Mouse (Mus musculus) cerebellum, adult 11 months (tissue): ENCODE results near the gene Rasd1.

Experiments
- DNase-seq: peaks from one replicate; pipeline ENCODE4 v3.0.0; 2022

The Rasd1 gene

GRCm38 (mm10) chr11:59964818-59965217 is at the start of gene Rasd1:
Gene Rasd1, minus strand, starts transcription at chr11:59964944.
- DNase-seq = peak; percentile 81

GRCm38 (mm10) chr11:60011516-60011915 is 46.8 kb upstream of the Rasd1 start:
- DNase-seq = no peak

DNA sequence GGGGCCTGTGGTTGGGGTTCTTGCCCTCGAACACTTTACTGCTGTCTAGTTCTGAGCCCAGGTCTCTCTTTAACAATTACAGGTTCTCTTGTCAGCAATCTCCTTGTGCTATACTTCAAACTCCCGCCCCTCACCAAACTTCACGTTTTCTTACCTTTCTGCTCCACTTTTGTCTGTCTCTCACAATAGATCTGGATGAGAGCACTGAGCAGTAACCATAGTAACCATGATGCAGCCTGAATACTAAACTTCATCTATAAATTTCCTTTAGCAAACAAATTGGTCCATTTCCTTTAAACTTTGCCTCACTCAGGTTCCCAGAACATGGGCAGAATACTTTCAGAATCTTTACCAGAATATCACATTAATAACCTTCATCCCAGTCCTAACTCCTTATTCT is 44.7 kb upstream of the Rasd1 start:
- no peak for DNase-seq

DNA sequence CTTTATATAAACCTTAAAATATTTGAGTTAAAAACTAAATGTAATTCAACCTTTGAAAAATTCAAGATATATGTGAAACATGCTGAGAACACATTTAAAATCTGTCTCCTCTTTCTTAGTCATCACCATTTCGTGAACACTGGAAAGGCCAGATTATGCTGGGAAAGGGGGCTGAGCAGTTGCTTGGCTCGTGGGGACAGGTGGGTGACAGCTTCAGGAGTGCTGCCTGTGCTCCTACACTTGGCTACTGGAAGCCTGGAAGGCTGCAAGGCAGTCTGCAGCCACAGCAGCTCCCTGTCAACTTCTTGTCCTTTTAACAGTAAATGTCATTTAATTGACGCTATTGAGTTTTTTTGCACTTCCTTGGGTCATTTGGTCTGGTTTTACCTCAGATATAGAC is 41.1 kb upstream of the Rasd1 start:
- no peak for DNase-seq

DNA sequence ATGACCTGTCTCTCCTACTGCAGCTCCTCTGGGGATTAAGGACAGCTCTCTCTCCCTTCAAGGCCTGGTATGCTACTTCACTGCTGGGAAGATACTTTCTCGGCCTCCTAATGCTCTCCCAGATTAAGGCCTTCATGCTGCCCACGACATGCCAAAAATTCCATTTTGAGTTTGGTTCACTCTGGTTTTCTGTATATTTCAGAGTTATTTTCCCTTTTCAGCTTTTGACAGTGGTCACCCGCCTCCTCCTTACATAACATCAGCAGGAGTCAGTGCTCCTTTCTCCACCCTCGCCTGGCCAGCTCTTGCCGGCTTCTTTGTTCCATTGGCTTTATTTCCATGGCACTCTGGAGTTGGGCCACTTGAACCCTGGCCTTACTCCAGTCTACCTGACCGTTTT is 40.0 kb upstream of the Rasd1 start:
- no peak for DNase-seq

DNA sequence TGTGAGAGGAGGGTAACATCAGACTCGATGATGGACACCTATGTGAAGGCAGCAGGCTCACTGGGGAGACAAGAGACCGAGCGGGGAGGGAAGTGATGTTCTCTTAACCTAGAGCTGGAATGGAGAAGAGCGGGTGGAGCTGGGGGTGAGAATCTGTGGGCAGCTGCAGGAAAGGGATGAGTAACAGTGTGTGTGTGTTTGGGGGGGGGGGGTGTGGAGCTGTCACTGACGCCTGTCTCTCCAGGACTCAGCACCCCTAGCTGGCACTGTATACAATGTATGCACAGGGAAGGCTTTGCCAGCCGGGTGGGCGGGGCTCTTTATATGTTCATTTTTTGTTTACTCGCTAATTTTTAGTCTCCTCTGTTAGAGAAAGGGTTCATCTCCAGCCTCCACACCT is 39.1 kb upstream of the Rasd1 start:
- DNase-seq = no peak

GRCm38 (mm10) chr11:60001231-60001980 is 36.7 kb upstream of the Rasd1 start:
- no peak for DNase-seq

- DNase-seq = no peak
These were observed 29.6 kb upstream of the Rasd1 start for GRCm38 (mm10) chr11:59994318-59994717.

DNA sequence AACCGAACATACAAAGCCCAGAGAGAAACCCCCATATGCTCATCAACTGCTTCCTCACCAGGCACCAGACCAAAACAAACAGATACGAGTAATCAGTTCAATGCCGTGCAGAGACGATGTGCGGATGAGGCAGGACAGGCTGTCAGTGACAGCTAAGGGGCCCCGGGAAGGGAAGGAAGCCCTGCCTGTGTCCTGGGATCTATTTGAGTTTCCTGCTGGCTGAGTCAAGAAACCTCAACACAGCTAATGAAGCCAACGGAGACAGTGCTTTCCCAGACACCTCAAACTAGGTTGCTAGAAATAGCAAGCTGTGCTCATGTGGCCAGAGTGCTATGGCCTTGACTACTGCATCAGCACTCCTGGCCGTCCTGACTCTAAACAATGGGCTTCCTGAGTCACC is 26.6 kb upstream of the Rasd1 start:
- DNase-seq = no peak

DNA sequence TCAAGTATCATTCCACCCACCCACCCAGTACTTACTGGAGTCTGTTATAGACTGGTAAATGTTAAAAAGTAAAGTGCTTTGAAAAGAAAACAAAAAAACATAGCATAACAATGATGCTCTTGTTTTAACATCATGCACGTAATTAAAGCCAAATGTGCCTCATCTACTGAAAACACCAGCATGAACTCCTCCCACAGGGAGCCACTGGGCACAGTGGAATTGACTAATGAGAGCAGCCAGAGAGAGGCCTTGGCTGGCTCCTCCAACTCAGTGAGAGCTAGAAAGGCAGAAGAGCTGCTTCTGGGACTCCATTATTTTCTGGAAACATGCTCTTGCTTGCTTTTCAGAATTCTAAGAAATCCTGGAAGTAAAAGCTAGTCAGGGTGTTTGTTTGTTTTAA is 24.7 kb upstream of the Rasd1 start:
- DNase-seq = no peak

DNA sequence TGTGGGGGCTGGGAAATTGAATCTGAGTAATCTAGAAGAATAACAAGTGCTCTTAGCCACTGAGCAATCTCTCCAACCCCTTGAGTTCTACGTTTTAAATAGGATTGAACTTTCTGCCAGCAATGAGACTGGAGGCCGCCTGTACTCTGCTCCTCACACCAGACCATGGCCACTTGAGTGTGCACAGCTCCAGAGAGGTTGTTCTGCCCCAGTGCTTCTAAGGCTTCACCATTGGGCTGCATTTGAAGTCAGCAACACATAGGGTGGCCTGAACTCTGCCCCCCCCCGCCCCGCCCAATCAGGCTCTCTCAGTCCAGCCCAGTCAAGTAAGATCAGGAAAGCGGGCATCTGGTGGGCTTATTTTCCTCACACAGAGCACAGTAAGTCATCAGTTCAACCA is 13.1 kb upstream of the Rasd1 start:
- no peak for DNase-seq

GRCm38 (mm10) chr11:59975241-59975640 is 10.5 kb upstream of the Rasd1 start:
- DNase-seq = no peak

DNA sequence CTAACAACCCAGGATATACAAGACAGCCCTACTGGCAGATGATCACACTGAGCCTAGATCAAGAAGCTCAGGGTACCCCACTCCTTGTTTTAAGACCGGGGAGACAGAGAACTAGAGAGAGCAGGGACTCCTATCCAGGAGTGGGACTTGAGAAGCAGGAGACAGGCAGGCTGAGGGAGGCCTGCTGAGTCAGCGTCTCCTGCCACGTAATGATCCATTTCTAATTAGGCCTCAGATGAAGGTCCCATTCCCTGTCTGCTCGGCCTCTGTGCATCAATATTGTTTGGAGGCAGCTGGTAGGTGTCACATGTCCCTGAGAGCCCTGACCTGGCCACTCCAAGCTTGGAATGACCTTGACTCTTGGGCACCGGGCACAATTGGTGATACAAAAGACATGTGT is 8.6 kb upstream of the Rasd1 start:
- no peak for DNase-seq

DNA sequence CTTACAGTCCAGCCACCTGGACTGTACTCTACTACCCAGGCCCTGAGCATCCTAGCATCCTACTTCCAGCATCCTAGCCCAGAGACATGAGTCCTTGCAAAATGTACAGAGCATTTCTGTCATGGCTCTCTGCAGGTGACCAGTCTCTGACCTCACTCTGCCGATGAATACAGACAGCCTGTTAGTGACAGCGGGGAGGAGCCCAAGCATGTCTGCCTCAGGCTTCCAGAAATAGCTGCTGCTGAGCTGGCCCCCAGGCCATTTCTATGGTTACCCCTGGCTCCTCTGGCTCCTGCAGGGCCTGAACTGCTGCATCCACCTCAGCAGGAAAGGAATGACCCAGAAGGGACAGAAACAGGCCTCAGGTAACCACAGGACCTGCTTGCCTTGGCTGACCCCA is 6.9 kb upstream of the Rasd1 start:
- no peak for DNase-seq

DNA sequence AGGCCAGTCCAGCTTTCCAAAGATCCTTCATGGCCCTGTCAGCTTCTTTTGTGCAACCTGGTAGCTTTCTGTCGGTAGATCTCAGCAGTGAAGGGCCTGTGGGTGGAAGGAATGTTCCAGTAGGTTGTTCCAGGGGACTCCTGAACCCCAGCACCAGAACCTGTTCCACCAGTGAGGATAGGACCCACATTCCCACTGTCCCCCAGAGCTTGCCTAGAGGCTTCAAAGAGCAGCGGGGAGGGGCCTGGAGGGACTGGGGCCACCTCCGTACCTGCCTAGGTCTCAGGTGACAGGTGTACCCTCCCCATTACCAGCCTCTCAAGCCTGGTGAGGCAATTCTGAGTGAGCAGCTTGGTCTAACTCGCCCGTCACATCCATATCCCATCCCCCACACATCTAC is 6.0 kb upstream of the Rasd1 start:
- no peak for DNase-seq

- DNase-seq = no peak
These were observed 3.0 kb upstream of the Rasd1 start for GRCm38 (mm10) chr11:59967765-59968164.

DNA sequence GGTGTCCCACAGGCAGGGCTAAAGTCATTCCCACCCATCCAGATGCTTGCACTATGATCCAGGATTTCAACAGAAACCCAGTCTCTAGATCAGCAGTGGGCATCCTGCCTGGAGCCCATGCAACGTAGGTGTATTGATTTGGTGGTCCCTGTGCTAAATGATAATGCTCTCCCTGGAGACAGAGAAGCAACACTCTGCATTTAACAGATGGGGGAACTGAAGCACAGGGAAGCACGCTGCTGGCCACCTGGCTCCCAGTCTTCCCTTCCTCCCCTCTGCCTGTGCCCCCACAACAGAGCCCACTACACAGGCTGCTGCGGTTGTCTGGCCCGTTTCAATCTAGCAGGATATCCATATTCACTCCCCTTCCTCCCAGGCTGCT is 1.3 kb upstream of the Rasd1 start:
- DNase-seq = no peak

DNA sequence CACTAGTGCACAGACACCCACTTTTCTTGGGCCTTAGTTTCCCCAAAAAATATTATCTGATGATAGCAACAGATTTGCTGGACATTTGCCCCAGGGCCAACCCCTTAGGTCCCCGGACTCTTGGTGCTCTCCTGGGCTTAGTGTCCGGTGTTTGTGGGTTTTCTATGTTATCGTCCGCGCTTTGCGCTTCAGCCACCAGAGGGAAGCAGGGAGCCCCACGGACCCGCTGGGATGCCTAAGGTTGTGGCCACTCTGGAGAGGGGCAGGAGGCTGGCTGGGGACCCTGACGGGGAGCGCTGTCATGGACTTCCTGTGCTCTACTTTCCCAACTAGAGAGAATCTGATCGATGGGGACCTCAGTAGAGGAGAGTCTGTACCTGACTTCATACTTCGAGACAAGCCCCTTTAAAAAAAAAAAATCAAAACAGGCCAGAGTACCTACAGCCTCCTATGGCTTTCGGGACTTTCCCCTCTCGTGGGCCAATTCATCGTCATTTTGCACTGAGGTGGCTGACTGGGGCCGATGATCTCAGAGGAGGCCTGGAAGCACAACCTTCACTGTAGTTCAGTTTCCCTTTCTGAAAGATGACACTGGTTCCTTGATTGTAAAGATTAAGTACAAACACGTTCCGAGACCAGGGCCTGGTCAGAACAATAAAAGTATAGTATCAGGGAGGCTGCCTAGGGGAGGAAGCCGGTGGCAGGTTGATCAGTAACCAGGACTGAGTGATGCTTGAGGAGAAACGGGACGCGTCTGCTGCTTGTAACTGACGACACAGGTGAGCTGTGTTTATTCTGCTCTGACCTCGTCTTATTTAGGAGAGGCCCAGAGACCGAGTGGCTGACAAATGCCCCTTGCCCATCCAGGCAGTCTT is 720 bp upstream of the Rasd1 start:
- DNase-seq = peak; percentile 82

GRCm38 (mm10) chr11:59964163-59964758 is 483 bp downstream of the Rasd1 start:
- DNase-seq = peak; percentile 28

DNA sequence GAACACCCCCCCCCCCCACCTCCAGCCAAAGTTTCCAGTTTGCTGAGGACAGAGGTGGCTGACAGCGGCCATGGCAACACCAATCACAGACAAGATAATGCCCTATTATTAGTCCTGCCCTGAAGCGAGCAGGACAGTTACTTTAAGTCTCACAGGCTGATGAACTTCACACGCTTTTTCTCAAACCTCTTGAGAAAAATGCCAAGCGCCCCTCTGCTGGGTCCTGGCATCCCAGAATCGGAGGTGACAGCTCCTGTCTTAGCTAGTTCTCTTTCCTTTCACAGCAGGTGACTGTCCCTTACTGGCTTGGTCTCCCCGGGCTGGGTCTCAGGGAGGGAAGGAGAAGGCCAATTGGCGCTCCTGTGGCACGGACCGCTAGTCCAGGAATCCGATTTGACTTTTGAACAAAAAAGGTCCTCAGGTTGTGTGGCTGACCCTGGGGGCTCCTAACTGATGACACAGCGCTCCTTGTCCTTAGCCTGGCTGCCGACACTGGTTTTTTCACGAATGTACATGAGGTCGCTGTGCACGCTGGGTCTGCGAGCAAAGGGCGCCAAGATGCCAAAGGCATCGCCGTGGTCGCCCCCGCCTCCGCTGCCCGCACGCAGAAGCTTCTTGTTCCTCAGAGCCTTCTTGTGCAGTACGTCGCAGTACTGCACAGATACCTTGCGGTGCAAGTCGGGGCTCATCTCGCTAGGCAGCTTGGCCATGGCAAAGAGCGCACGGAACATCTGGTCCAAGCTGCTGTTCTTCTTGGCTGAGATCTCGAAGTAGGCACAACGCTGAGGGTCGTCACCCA is 1.2 kb downstream of the Rasd1 start:
- no peak for DNase-seq

- no peak for DNase-seq
These were observed 2.2 kb downstream of the Rasd1 start for GRCm38 (mm10) chr11:59962590-59962989.

- DNase-seq = no peak
These were observed 3.3 kb downstream of the Rasd1 start for GRCm38 (mm10) chr11:59961338-59961875.
